Mouse (Mus musculus) limb, embryonic 12.5 days (tissue): ENCODE results near the gene Tox4. TPM values are rescaled to one million over a fixed set of nuclear protein-coding genes. Genes with fewer than 3 reads are reported as not detected.
"Not testable (repeated sequence)": the region's sequence is repeated elsewhere in the genome, so short reads cannot be mapped to it uniquely, and the experiment has no call there.

ENCODE experiments used
- ATAC-seq: fragments of 200-750 bp; cut with Nextera tagmentation; 2 replicates; pipeline ENCODE4 v1.8.0; 2017; ENCODE audit warnings: low read depth, moderate TSS enrichment; ENCODE audit not compliant: insufficient number of reproducible peaks, insufficient read depth, low FRiP score, low TSS enrichment
- H3K27ac ChIP-seq: fragments of 300-500 bp; sonication (generic); 2 replicates; pipeline ENCODE4 v1.5.1; 2016; ENCODE audit warnings: mild to moderate bottlenecking, moderate library complexity
- H3K27me3 ChIP-seq: fragments of 300-500 bp; sonication (generic); 2 replicates; pipeline ENCODE4 v1.6.1; 2016; ENCODE audit warnings: mild to moderate bottlenecking, moderate library complexity
- H3K36me3 ChIP-seq: fragments of 300-500 bp; sonication (generic); 2 replicates; pipeline ENCODE4 v1.6.1; 2016; ENCODE audit warnings: mild to moderate bottlenecking, moderate library complexity
- H3K4me1 ChIP-seq: fragments of 300-500 bp; sonication (generic); replicated peaks from 2 replicates; pipeline ENCODE4 v1.6.1; 2016
- H3K4me2 ChIP-seq: fragments of 300-500 bp; sonication (generic); 2 replicates; pipeline ENCODE4 v1.6.1; 2016; ENCODE audit warnings: mild to moderate bottlenecking, moderate library complexity
- H3K4me3 ChIP-seq: fragments of 300-500 bp; sonication (generic); replicated peaks from 2 replicates; pipeline ENCODE4 v1.5.1; 2016; ENCODE audit warnings: mild to moderate bottlenecking
- H3K9ac ChIP-seq: fragments of 300-500 bp; sonication (generic); replicated peaks from 2 replicates; pipeline ENCODE4 v1.6.1; 2016; ENCODE audit warnings: mild to moderate bottlenecking, moderate library complexity
- H3K9me3 ChIP-seq: fragments of 300-500 bp; sonication (generic); 2 replicates; pipeline ENCODE4 v1.6.1; 2016; ENCODE audit warnings: mild to moderate bottlenecking, moderate library complexity
- WGBS: fragments of 180-500 bp; shearing (Covaris S2); methylation state at CpG from one replicate; pipeline ENCODE4 v1.1.7; 2016; 5-methylcytosine and 5-hydroxymethylcytosine counted together
- polyA plus RNA-seq: library from polyadenylated mRNA; unstranded; fragments of >200 nt; fragmentation: Nextera tagmentation; extraction: Ambion mirVana; gene quantifications from 2 replicates; pipeline ENCODE4 v1.2.1, GENCODE M21; 2016

Gene Tox4
- polyA plus RNA-seq, 1 experiment from 2014 or later = 47.2 TPM

DNA sequence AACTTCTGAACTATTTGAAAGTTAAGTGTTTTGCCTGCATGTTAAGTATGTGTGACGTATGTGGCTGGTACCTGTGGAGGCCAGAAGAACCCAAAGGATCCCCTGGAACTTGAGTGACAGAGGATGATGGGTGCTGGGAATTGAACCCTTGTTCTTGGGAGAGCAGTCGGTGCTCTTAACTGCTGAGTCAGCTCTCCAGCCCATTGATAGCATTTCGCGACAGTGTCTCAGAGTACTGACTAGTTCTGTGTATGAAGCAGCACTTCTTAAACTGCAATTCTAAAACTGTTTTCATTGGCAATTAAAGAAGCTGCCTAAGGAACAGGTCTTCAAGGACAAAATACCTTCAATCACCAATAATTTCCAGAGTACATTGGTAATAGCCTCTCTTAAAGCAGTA, 1.7 kb upstream of the Tox4 start:
- Histone ChIP-seq H3K27me3 (no peaks in the 10 kb centered on the region), H3K27ac (no peak overlapping the region), H3K36me3 (peaks cover 34% of the 10 kb centered on the region), H3K9ac (no peak overlapping the region), H3K4me2 (no peak overlapping the region), H3K4me1 (peaks cover 8% of the 10 kb centered on the region), H3K9me3 (no peaks in the 10 kb centered on the region), H3K4me3 (no peak overlapping the region)
- ATAC-seq = no peak
- WGBS = 86% methylated on average over 4 of the region's 4 CpGs

DNA sequence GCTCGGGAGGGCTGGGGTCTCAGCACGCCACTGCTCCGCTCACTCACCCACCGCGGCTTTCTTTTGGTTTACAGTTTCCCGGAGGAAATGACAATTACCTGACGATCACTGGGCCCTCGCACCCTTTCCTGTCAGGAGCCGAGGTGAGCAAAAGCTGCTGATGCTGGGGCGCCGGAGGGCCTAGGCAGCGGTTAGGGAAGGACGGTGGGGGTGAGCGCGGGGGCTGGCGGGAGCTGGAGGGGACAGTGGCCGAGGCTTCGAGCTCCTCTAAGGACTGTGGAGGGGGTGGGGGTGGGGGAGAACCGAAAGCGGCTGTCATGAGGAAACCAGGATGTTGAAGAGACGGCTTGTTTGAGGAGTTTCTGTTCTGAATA, 788 bp downstream of the Tox4 start:
- Histone ChIP-seq H3K9me3 (no peaks in the 10 kb centered on the region), H3K9ac (peak overlapping the region; percentile 83), H3K27me3 (no peaks in the 10 kb centered on the region), H3K4me3 (peak overlapping the region; percentile 82), H3K36me3 (peaks cover 12% of the 10 kb centered on the region), H3K4me2 (peak overlapping the region; percentile 73), H3K27ac (peak overlapping the region; percentile 77), H3K4me1 (peaks cover 8% of the 10 kb centered on the region)
- WGBS = 2% methylated on average over 21 of the region's 21 CpGs
- ATAC-seq = peak; percentile 24; the same call in 1 of the 2 replicates

DNA sequence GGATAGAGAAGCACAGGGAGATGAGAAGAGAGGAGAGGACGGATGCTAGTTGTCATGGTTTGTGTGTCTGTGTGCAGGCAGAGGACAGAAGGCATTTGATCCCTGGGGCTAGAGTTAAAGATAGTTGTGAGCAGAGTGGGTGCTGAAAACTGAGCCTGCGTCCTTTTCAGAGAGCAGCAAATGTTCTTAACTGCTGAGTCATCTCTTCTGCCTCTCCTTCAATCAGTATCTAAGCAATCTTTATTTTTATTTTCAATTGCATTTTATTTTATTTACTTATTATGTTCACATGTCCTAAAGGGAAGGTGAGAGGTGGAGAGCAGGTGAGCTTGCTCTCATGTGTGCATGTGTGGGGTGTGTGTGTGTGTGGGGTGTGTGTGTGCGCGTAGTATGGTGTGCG, 4.7 kb downstream of the Tox4 start:
- 95% methylated on average over 5 of the region's 5 CpGs for WGBS
- Histone ChIP-seq H3K9ac (no peak overlapping the region), H3K4me3 (no peak overlapping the region), H3K27me3 (no peaks in the 10 kb centered on the region), H3K4me1 (peaks cover 5% of the 10 kb centered on the region), H3K4me2 (no peak overlapping the region), H3K9me3 (no peaks in the 10 kb centered on the region), H3K27ac (no peak overlapping the region), H3K36me3 (peaks cover 36% of the 10 kb centered on the region)
- no peak for ATAC-seq

DNA sequence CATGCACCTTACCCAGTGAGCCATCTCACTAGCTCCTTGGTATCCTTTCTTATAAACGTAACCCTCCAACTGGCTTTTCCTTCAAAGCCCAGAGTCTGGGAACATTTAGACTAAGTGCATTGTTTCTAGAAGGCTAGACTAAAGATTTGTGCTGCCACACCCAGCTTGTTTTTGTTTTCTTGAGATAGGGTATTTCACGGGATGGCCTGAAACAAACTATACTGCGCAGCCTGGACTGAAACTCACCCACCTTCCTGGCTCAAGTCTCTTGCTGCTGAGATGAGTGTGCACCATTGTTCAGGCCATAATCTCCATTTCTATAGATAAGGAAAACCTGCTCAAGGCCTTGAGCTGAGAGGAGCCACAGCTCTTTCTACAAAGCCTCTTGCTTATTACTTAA, 5.2 kb downstream of the Tox4 start:
- Histone ChIP-seq H3K4me3 (no peak overlapping the region), H3K27ac (no peak overlapping the region), H3K27me3 (no peaks in the 10 kb centered on the region), H3K4me1 (peaks cover 5% of the 10 kb centered on the region), H3K9me3 (no peaks in the 10 kb centered on the region), H3K36me3 (peaks cover 41% of the 10 kb centered on the region), H3K9ac (no peak overlapping the region), H3K4me2 (no peak overlapping the region)
- 94% methylated on average over 3 of the region's 3 CpGs for WGBS
- no peak for ATAC-seq

DNA sequence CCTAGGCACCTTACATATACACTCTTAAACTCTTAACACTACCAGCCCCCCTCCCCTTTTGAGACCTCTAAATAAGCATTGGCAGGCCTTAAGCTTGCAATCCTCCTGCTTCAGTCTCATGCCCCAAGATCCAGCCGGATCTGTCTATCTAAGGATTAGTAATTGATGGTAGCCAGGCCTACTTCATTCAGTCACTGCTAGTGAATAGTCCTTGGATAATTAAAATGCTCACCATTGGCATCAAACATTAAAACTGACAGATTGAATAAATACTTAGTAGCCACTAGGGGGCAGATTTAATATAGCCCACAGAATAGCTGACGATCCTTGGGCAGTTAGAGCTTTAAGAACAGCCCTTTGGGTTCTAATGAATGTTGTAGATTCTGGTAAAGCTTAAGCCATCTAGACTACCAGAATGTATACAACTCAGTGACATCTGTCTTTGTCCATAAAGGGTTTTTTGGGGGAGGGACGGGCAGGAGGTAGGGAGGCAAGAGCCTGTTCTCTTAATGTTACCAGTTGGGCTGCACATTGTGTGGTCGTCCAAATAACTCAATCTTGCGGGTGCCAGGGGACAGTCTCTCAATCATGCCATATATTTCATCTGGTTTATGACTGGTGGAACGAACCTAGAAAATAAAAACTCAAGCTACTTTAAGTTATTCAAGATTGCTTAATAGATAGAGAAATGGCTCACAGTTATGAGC, 16.8 kb downstream of the Tox4 start:
- Histone ChIP-seq H3K27me3 (no peaks in the 10 kb centered on the region), H3K4me3 (no peak overlapping the region), H3K4me1 (no peaks in the 10 kb centered on the region), H3K9me3 (no peaks in the 10 kb centered on the region), H3K27ac (no peak overlapping the region), H3K36me3 (peaks cover 88% of the 10 kb centered on the region), H3K9ac (no peak overlapping the region), H3K4me2 (no peak overlapping the region)
- ATAC-seq = no peak
- 74% methylated on average over 6 of the region's 6 CpGs for WGBS

DNA sequence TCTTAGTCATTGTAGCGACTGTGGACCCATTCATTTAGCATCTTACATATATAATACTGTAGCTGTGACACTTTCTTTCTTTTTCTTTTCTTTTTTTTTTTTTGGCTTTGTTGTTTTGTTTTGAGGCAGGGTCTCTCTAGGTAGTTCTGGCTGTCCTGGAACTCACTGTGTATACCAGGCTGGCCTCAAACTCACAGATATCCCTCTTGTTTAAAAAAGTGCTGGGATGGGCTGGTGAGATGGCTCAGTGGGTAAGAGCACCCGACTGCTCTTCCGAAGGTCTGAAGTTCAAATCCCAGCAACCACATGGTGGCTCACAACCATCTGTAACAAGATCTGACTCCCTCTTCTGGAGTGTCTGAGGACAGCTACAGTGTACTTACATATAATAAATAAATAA, 24.6 kb downstream of the Tox4 start:
- H3K9me3 ChIP-seq, H3K9ac ChIP-seq, H3K27ac ChIP-seq, H3K4me1 ChIP-seq, H3K4me2 ChIP-seq, ATAC-seq, H3K27me3 ChIP-seq: not testable (repeated sequence)
- 91% methylated on average over 3 of the region's 3 CpGs for WGBS
- H3K4me3 ChIP-seq = peak overlapping the region; percentile 73; the same call in 1 of the 2 replicates
- peaks cover 22% of the 10 kb centered on the region for H3K36me3 ChIP-seq

DNA sequence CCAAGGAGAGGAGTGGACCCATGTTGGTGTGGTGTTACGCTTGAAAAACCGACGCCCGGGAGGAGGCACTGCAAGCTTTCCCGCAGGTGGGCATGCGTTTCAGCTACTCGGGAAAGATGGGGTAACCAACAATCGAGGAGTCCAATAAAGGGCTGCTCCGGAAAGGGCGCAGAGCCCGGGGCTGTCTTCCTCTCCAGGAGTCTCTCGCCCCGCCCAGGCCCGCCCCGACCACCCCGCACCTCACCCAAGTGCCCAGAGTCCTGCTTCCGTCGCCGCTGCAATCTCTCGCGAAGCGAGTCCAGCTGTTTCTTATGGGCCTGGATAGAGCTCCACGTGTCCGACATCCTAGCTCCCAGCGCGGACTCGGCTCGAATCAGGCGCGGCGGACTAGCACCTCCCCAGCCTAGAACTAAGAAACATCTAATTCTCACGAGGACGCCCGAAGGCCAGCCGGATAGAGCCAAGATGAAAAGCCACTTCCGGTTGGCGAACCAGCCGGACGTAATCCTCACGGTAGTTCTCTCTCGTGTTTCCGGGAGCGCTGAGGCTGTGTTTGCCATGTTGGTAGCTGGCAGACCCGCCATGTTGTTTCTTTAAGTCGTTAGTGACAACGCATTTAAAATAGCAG, 25.8 kb downstream of the Tox4 start, which contains the start of gene Mettl3:
Gene Mettl3 (minus strand): TSS at position 485 of the 628 bp plus-strand sequence.
- peaks cover 6% of the 10 kb centered on the region for H3K4me1 ChIP-seq
- under 1% methylated on average over 46 of the region's 46 CpGs for WGBS
- H3K9ac ChIP-seq = peak within 1 kb of the TSS; percentile 74
- peak within 1 kb of the TSS; percentile 71 for H3K4me2 ChIP-seq
- peak within 1 kb of the TSS; percentile 95 for H3K27ac ChIP-seq
- peak; percentile 93 for ATAC-seq
- peaks cover 23% of the 10 kb centered on the region for H3K36me3 ChIP-seq
- H3K9me3 ChIP-seq = no peaks in the 10 kb centered on the region
- H3K27me3 ChIP-seq = no peaks in the 10 kb centered on the region
- peak within 1 kb of the TSS; percentile 73 for H3K4me3 ChIP-seq

DNA sequence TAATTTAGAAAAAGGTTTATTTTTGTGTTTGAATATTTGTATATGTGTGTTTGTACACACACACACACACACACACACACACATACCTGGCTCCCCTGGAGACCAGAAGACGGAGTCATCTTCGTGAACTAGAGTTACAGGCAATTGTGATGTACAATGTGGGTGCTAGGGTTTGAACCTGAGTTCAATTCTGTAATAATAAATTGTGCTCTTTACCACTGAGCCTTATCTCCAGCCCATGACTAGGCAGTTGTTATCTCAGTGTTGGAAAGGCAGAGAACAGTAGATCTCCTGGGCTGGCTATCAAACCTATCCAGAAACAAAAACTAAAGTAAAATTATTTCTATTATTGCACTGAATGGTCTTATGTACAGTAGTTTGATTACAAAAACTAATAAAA, 27.2 kb downstream of the Tox4 start:
- peaks cover 6% of the 10 kb centered on the region for H3K4me1 ChIP-seq
- H3K27me3 ChIP-seq = no peaks in the 10 kb centered on the region
- no peaks in the 10 kb centered on the region for H3K9me3 ChIP-seq
- H3K4me3 ChIP-seq = no peak overlapping the region
- WGBS = 96% methylated on average over 2 of the region's 2 CpGs
- no peak overlapping the region for H3K4me2 ChIP-seq
- H3K27ac ChIP-seq = no peak overlapping the region
- H3K9ac ChIP-seq = no peak overlapping the region
- peaks cover 28% of the 10 kb centered on the region for H3K36me3 ChIP-seq
- no peak for ATAC-seq

DNA sequence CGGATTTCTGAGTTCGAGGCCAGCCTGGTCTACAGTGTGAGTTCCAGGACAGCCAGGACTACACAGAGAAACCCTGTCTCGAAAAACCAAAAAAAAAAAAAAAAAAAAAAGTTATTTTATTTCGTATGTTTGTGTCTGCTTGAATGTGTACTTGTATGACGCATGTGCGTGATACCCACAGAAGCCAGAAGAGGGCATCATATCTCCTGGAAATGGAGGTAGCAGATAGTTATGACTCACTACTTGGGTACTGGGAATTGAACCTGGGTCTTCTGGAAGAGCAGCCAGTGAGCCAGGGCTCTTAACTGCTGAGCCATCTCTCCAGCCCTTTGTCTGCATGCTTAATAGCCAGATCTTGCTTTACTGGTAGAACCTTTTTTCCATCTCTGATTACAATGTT, 31.4 kb downstream of the Tox4 start:
- not testable (repeated sequence) for H3K4me2 ChIP-seq, H3K4me3 ChIP-seq, H3K27ac ChIP-seq, H3K27me3 ChIP-seq, ATAC-seq, H3K9ac ChIP-seq
- Histone ChIP-seq H3K9me3 (peaks cover 21% of the 10 kb centered on the region), H3K36me3 (peaks cover 67% of the 10 kb centered on the region), H3K4me1 (peaks cover 14% of the 10 kb centered on the region)
- WGBS = 97% methylated on average over 5 of the region's 6 CpGs

DNA sequence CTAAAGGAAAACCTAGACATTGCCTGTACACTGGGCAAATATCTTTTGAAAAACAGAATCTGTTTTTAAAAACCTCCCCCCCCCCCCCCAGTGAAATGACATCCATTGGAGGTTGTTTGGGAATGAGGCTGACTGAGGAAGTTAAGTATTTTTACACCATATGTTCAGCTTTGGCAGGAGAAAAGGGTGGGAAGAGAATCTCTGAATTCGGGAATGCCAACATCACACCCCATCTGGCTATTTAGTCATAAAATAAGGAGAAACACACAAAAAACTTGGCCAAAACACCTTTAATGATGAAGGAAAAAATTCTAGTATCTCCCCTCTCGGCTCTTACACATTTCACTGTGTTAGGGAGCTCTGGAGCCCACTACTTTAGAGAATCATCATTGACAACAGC, 32.0 kb downstream of the Tox4 start:
- Histone ChIP-seq H3K27ac (no peak overlapping the region), H3K4me1 (peaks cover 14% of the 10 kb centered on the region), H3K36me3 (peaks cover 67% of the 10 kb centered on the region), H3K4me3 (no peak overlapping the region), H3K27me3 (no peaks in the 10 kb centered on the region), H3K9me3 (peaks cover 21% of the 10 kb centered on the region), H3K9ac (no peak overlapping the region), H3K4me2 (no peak overlapping the region)
- WGBS = 87% methylated on average over 2 of the region's 2 CpGs
- no peak for ATAC-seq

DNA sequence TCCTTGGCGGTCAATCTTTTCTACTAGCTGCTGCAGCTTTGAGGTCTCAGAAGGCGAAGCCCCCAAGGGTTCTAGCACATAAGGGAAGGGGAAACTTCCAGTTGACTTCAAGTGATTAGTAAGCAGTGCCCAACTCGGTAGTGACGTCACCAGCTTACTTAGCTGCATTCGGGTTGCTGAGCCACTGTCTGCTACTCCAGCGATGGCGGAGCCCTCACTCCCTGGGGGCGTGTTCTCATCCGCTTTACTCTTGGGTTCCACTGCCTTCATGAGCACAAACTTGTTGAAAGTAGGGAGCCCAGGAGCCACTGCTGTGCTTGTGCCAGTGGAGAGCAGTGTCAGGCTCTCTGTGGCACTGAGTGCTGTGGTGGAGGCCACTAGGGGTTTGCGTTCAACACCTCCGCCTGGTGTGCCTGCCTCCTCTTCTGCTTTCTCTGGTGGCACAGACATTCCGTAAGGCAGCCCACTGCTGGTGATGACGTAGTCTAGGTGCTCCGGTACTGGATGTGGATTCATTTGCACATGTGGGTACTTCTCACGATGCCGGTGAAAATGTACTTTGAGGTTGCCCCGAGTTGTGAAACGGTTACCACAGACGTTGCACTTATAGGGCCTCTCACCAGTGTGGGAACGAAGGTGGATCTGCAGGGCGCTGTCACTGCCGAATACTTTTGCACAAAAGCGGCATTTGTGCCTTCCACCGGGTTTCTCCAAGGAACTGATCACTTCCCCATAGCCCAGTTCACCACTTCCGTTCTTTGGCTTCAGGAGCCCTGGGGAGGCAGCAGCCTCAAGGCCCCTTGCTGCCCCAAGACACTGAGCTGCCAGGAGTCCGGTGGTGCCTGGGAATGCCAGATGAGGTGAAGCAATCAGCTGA, 35.2 kb downstream of the Tox4 start:
- WGBS = 87% methylated on average over 26 of the region's 26 CpGs
- Histone ChIP-seq H3K36me3 (peaks cover 56% of the 10 kb centered on the region), H3K9ac (no peak overlapping the region; the same call in 1 of the 2 replicates), H3K4me1 (peaks cover 21% of the 10 kb centered on the region), H3K9me3 (peaks cover 21% of the 10 kb centered on the region), H3K27ac (no peak overlapping the region), H3K4me3 (peak overlapping the region; percentile 83), H3K27me3 (no peaks in the 10 kb centered on the region), H3K4me2 (peak overlapping the region; percentile 88)
- no peak for ATAC-seq
